Mouse (Mus musculus) cerebellum, adult (tissue): ENCODE measurements around the gene Pibf1.

Experiments
- ATAC-seq: cut with Nextera tagmentation; 2 replicates; pipeline ENCODE4 v1.9.2; 2017; ENCODE audit warnings: mild to moderate bottlenecking, moderate library complexity, mixed read lengths; ENCODE audit not compliant: insufficient number of reproducible peaks, low FRiP score, low TSS enrichment

Gene Pibf1

GRCm38 (mm10) chr14:99244508-99244907 is 145.3 kb downstream of the Pibf1 start:
- ATAC-seq, result no peak

- no peak for ATAC-seq
Measured at GRCm38 (mm10) chr14:99262026-99262425, 162.8 kb downstream of the Pibf1 start.

- ATAC-seq, result no peak
Measured at GRCm38 (mm10) chr14:99263816-99264215, 164.6 kb downstream of the Pibf1 start.

DNA sequence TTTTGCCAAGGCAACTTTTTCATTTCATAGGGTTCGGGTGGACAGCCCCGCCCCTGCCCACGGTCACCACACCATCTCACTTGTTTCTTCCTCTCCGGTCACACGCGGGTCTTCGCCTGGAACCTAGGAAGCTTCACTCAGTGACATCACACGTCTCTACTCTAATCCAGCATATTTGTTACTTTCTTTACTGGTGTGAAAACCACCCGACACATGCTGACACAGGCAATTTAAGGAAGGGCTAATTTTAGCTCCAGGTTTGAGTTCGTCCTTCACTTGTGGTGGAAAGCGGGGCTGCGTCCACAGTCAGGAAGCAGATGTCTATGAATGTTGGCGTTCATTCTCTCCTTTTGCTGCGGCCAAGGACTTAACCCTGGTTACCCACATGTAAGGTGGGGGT is 166.6 kb downstream of the Pibf1 start:
- no peak for ATAC-seq

- no peak for ATAC-seq
Measured at GRCm38 (mm10) chr14:99266749-99267148, 167.5 kb downstream of the Pibf1 start.

GRCm38 (mm10) chr14:99274056-99274455 is 174.8 kb downstream of the Pibf1 start:
- no peak for ATAC-seq

DNA sequence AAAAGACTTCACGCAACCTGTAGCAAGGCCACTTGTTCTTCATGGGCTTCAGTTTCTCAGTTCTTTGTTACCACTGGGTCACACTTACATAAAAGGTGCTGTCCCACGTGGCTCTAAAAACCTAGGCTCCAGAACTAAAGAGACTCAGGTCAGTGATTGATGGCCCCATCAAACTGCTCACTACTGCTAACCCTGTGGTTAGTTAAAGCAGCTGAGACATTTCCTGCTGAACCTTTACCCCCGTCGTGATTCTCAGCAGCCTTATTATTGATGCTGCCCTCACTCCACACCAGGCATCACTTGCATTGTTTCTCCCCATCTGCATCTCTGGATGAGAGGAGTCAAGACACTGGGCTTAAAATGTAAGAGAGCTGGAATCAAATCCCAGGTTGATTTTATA is 176.6 kb downstream of the Pibf1 start:
- no peak for ATAC-seq

- ATAC-seq, result no peak
Measured at GRCm38 (mm10) chr14:99278312-99278711, 179.1 kb downstream of the Pibf1 start.

DNA sequence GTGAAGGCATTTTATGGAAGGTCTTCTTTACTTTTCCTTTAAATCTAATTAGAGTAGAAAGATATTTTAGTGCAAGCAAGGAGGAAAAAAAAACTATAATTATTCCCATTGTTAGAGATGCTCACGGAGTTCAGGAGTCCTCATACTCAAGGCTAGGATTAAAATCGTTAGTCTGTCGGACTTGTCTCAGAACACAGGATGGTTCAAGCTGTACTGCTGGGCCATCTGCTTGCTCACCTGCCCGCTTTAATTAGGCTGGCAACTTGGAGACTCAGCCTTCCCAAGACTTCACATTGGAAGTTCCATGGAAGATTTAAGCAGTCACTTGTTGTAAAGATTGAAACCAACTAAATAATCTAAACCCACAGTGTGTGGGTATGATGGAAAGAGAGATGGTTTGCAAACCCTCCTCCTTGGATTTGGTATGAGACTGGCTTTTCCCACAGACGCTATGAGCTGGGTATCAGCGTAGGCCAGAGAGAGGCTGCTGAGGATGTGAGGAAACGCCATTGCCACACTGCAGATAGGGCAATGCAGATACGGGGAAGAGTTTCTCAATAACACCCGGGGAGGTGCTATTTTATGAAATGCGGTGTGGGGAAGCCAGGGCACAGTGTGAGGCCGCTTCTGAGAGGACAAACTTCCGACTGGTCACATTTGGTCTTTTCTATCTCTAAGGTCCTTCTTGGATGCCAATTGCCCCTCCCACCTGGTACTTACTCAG is 179.7 kb downstream of the Pibf1 start:
- no peak for ATAC-seq

GRCm38 (mm10) chr14:99280399-99280798 is 181.2 kb downstream of the Pibf1 start:
- no peak for ATAC-seq

GRCm38 (mm10) chr14:99280825-99281433 is 181.7 kb downstream of the Pibf1 start:
- ATAC-seq, result no peak

DNA sequence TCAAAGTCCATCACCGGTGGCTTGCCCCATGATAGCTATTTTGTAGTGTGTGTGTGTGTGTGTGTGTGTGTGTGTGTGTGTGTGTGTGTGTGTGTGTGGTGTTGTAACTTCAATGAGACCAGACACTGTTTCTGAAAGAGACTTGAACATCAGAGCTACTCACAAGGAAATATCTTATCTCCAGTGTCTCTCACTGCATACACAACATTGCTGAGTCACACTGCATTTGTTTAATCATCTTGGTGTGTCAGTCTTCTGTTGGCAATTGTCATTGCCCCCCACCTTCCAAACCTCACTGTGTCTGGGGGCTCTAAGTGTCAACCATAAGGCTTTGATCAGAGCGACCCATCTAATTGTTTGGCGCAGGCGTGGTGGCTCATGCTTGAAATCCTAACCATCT is 186.3 kb downstream of the Pibf1 start:
- ATAC-seq, result no peak

DNA sequence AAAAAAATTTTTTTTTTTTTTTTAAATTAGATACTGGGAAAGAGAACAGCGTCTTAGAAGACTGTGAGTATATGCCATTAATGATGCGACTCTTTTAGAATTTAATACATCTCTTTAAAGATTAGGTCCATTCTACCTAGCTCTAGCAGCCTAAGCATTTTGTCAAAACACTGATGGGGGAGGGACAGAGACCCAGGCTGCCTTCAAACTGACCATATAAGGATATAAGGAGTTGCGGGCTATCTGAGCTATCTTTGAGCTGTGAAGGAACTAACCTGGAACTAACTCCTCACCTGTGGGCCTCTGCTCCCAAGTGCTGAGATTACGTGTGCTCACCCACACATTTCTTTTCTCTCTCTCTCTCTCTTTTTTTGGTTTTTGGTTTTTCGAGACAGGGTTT is 193.0 kb downstream of the Pibf1 start:
- no peak for ATAC-seq

DNA sequence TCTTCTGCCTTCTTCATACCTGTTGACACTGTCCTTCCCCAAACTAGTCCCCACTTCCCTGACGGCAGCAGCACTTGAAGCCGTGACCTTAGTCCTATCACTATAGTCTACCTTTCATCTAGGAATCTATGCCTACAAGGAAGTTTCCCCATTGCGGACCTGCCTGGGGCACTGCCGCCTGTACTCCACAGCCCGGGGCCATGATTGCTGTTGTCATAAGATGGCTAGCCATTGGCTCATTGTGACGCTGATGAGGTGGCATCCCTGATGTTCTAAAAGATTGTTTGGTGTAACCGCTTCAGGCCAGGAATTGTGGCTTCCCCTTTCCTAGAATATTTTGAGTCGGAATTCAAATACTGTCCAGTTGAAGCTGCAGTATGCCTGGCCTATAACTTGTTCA is 195.2 kb downstream of the Pibf1 start:
- ATAC-seq, result no peak

DNA sequence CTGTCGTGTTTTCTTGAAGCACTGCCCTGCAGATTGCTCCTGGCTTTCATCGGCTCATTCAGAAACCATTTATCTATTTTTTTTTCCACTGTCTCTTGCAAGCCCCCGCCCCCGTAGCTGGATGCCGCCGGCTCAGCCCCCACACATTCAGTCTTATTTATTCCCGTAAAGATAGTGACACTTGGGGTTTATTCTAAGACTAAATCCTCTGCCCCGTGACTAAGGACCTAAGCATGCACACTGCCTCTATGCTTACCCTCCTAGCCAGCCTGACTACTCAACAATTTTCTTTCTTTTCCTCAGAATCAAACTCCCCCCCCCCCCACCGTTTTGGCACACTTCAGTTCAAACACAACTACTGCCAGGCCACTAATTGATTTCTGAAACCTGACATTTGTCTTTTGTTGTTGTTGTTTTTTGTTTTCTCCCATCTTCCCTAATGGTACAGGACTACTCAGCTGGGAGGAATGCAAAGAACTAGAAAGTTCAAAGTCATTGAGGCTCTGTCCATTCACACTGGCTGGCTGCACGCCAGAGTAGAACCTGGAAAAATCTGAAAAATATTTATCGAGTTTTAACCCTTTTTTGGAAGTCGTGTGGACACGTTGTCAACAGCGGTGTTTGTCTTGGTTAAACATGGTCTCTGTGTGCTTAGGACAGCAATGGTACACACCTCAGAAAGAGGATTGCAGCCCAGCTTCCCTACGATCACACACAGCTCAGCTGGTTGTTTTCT is 196.6 kb downstream of the Pibf1 start:
- no peak for ATAC-seq

DNA sequence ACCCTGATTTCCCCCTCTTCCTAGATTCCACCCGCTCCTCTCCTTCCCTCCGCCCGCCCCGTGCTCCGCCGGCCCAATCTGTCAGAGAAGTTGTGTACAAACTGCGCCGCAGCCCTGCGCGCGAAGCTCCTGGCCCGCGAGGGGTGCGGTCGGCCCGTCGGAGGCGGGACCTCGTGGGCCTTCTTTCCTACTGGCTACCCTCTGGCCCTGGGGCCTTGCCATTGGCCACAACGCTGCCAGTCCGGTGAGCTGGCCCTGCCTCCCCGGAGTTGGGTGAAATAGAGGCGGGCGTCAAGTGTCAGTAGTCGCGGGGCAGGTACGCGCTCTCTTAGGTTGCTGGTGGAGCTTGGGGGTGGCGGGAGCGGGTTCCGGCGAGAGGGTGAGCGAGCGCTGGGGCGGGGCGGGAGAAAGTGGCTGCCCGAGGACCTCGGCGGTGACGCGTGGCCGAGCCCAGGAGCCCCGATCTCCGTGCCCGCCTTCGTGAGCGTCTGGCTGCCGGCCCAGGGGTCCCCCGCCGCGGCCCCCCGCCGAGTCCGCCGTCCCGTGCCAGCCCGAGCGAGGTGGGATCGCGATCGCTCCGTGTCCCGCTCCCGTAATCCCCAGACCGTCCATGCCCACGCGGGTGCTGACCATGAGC is 199.3 kb downstream of the Pibf1 start, which contains the start of gene Klf5:
Gene Klf5 (plus strand): TSS at position 307 of the 637 bp plus-strand sequence.
- ATAC-seq, result peak; percentile 96

- peak; percentile 47 for ATAC-seq
Measured at GRCm38 (mm10) chr14:99299022-99299481, 199.8 kb downstream of the Pibf1 start.

GRCm38 (mm10) chr14:99299701-99300191 is 200.5 kb downstream of the Pibf1 start:
- no peak for ATAC-seq

- ATAC-seq, result no peak
Measured at GRCm38 (mm10) chr14:99301472-99301871, 202.2 kb downstream of the Pibf1 start.
